Mouse (Mus musculus) splenic B cell, adult 2 months (primary cell): ENCODE data around the gene Elfn1.

Source experiments
- DNase-seq: peaks from one replicate; pipeline ENCODE4 v3.0.0-alpha.2; 2011; ENCODE audit warnings: low read depth, low spot score
- H3K27me3 ChIP-seq: 2 replicates; pipeline ENCODE4 v1.6.1; 2012; ENCODE audit warnings: mild to moderate bottlenecking, low read length, moderate library complexity, mixed read lengths; ENCODE audit not compliant: control insufficient read depth, poor library complexity, insufficient read depth, severe bottlenecking
- H3K36me3 ChIP-seq: 2 replicates; pipeline ENCODE4 v1.6.1; 2012; ENCODE audit warnings: mild to moderate bottlenecking, low read length, moderate library complexity, mixed read lengths; ENCODE audit not compliant: control insufficient read depth, poor library complexity, insufficient read depth, severe bottlenecking

Elfn1 gene

GRCm38 (mm10) chr5:140012286-140012967 is 104.7 kb downstream of the Elfn1 start:
- Histone ChIP-seq H3K36me3 (no peaks in the 10 kb centered on the region), H3K27me3 (no peaks in the 10 kb centered on the region)
- no peak for DNase-seq

DNA sequence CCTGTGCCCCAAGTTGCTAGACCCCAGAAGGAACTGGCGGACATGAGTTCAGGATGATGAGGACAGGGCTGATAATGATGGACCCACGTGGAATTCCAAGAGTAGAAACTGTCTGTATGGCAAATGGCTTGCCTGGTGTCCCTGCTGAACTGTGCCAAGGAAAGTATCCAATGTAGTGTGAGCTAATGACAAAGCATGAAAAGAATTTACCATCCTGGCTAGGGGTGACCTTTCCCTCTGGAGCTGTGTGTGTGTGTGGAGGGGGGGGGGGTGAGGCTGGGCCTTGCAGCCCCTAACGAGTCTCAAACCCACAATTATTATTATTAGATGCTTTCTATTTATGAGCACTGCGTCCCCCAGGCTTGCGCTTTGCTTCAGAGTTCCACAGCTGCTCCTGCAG is 105.9 kb downstream of the Elfn1 start:
- no peaks in the 10 kb centered on the region for H3K36me3 ChIP-seq
- H3K27me3 ChIP-seq = no peaks in the 10 kb centered on the region
- DNase-seq = no peak

DNA sequence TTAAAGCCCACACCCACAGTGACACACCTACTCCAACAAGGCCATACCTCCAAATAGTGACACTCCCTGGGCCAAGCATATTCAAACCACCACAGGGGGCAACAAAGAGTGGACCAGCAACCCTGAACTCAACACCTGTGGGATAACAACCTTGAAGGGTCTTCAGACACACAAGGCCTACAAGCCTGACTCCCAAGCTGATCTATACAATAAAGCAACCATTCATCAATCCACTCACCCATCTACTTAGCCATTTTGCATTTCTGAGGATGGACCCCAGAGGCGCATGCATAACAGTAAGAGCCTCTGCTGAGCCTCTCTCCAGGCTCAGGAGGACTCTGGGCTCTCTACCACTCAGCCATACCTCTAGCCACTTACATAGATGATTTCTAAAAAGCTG is 109.2 kb downstream of the Elfn1 start:
- H3K36me3 ChIP-seq = no peaks in the 10 kb centered on the region
- H3K27me3 ChIP-seq = no peaks in the 10 kb centered on the region
- no peak for DNase-seq

DNA sequence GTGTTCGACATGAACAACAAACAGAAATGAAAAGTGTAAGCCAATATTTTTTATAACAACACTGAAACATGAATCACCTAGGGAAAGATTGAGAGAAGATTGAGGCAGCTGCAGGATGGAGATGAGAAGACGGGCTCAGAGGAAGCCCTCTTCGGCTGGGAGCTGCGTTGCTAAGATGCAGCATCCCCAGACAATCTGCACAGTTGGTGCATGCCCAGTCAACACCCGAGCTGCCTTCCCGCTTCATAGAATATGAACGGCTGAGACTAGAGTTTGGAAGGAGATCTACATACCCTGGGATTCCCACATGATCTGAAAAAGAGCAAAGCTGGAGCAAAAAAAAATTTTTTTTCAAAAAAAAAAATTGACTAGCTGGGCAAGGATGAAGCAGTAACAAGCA is 111.0 kb downstream of the Elfn1 start:
- Histone ChIP-seq H3K27me3 (no peaks in the 10 kb centered on the region), H3K36me3 (no peaks in the 10 kb centered on the region)
- DNase-seq = no peak

DNA sequence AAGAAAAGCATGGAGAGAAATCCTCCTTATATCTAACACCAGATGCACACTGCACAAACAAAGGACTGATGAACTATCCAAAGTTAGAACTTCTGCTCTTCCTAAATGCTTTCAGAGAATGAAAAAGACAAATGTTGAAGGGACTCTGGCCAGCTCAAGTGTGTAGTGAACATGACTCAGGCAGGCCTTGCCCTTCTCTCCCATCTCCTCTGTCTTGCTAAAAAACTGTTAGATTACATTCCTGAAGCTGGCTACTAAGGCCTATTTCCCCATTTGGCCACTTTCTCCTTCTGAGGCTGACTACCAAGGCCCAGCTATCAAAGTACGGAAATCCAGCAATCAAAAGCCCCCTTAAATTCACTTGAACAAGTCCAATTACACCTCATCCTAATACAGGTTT is 111.9 kb downstream of the Elfn1 start:
- Histone ChIP-seq H3K27me3 (no peaks in the 10 kb centered on the region), H3K36me3 (no peaks in the 10 kb centered on the region)
- DNase-seq = no peak

GRCm38 (mm10) chr5:140021755-140022154 is 114.0 kb downstream of the Elfn1 start:
- DNase-seq = no peak
- Histone ChIP-seq H3K36me3 (no peaks in the 10 kb centered on the region), H3K27me3 (no peaks in the 10 kb centered on the region)

DNA sequence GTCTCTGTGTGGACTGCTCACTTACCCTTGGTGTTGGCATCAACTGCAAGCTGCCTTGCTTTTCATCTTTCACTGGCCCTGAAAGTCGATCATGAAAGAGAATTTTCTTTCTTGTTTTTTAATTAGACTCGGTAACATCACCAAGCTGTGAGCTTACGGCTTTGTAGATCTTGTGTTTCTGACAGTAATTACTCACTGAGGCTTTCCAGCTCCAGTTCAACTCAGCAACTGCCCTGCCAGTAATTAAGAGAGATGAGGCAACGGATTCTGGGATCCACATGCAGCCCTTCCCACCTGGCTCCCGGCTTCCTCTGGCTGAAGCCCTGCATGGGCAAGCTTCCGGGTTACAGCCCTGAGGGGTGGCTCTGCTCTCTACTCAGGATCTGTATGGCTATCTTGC is 115.1 kb downstream of the Elfn1 start:
- DNase-seq = no peak
- H3K36me3 ChIP-seq = no peaks in the 10 kb centered on the region
- no peaks in the 10 kb centered on the region for H3K27me3 ChIP-seq

- DNase-seq = no peak
- H3K36me3 ChIP-seq = no peaks in the 10 kb centered on the region
- no peaks in the 10 kb centered on the region for H3K27me3 ChIP-seq
These were observed 116.3 kb downstream of the Elfn1 start for GRCm38 (mm10) chr5:140023941-140024500.
